Mouse (Mus musculus): Measurements from ENCODE around the gene Rasa3.

GRCm38 (mm10) chr8:13687101-13687717 is 9.8 kb upstream of the Rasa3 start:
- TF ChIP-seq CTCF (IDR thresholded peaks at IDR 0.05) (peak; percentile 37; the same call in 1 of the 2 replicates), EP300 (IDR thresholded peaks at IDR 0.05) (no peak)

All from lung, postnatal 0 days (tissue).